Mouse (Mus musculus) limb, embryonic 10.5 days (tissue): ENCODE measurements around the gene Eif2b4. TPM values are rescaled to one million over a fixed set of nuclear protein-coding genes. Genes with fewer than 3 reads are reported as not detected.

Experiments
- DNase-seq: peaks from one replicate; pipeline ENCODE4 v3.0.0-alpha.2; 2017; ENCODE audit warnings: low spot score
- H3K27ac ChIP-seq: fragments of 300-500 bp; sonication (generic); 2 replicates; pipeline ENCODE4 v1.5.1; 2016; ENCODE audit warnings: mild to moderate bottlenecking
- H3K27me3 ChIP-seq: fragments of 300-500 bp; sonication (generic); 2 replicates; pipeline ENCODE4 v1.6.1; 2016; ENCODE audit warnings: low read depth, mild to moderate bottlenecking; ENCODE audit not compliant: poor library complexity, severe bottlenecking
- H3K36me3 ChIP-seq: fragments of 300-500 bp; sonication (generic); 2 replicates; pipeline ENCODE4 v1.6.1; 2016; ENCODE audit warnings: mild to moderate bottlenecking, moderate library complexity
- H3K4me1 ChIP-seq: fragments of 300-500 bp; sonication (generic); 2 replicates; pipeline ENCODE4 v1.6.1; 2016
- H3K4me3 ChIP-seq: fragments of 300-500 bp; sonication (generic); 2 replicates; pipeline ENCODE4 v1.5.1; 2016; ENCODE audit warnings: mild to moderate bottlenecking, moderate library complexity
- H3K9me3 ChIP-seq: fragments of 300-500 bp; sonication (generic); replicated peaks from 2 replicates; pipeline ENCODE4 v1.6.1; 2016; ENCODE audit warnings: mild to moderate bottlenecking
- whole genome bisulfite sequencing: fragments of 180-500 bp; shearing (Covaris S2); methylation state at CpG from one replicate; pipeline ENCODE4 v1.1.7; 2016; 5-methylcytosine and 5-hydroxymethylcytosine counted together
- polyA plus RNA-seq: library from polyadenylated mRNA; unstranded; fragments of >200 nt; fragmentation: Nextera tagmentation; extraction: Ambion mirVana; gene quantifications from 2 replicates; pipeline ENCODE4 v1.2.1, GENCODE M21; 2016

Eif2b4 gene
- polyA plus RNA-seq, 1 experiment from 2014 or later, result 85.7 TPM

- H3K4me3 ChIP-seq, result peak overlapping the region; percentile 92
- peaks cover 9% of the 10 kb centered on the region for H3K4me1 ChIP-seq
- peak; percentile 59 for DNase-seq
Measured at GRCm38 (mm10) chr5:31179301-31179765, 13.9 kb downstream of the Eif2b4 start.

GRCm38 (mm10) chr5:31168630-31169029 lies 24.6 kb downstream of the Eif2b4 start:
- 93% methylated on average over 4 of the region's 4 CpGs for WGBS
- H3K9me3 ChIP-seq, result no peaks in the 10 kb centered on the region
- peaks cover 97% of the 10 kb centered on the region for H3K36me3 ChIP-seq
- H3K27ac ChIP-seq, result no peak overlapping the region
- H3K4me3 ChIP-seq, result no peak overlapping the region
- DNase-seq, result no peak
- no peaks in the 10 kb centered on the region for H3K27me3 ChIP-seq
- H3K4me1 ChIP-seq, result no peaks in the 10 kb centered on the region

More at GRCm38 (mm10) chr5:31179301-31179765, 13.9 kb downstream of the Eif2b4 start:
- no peaks in the 10 kb centered on the region for H3K9me3 ChIP-seq
- H3K27me3 ChIP-seq, result no peaks in the 10 kb centered on the region
- under 1% methylated on average over 25 of the region's 25 CpGs for WGBS
- H3K36me3 ChIP-seq, result peaks cover 33% of the 10 kb centered on the region
- H3K27ac ChIP-seq, result peak overlapping the region; percentile 92

GRCm38 (mm10) chr5:31164878-31165277 lies 28.4 kb downstream of the Eif2b4 start:
- Histone ChIP-seq H3K4me3 (no peak overlapping the region), H3K4me1 (no peaks in the 10 kb centered on the region), H3K27me3 (no peaks in the 10 kb centered on the region), H3K27ac (no peak overlapping the region), H3K9me3 (no peaks in the 10 kb centered on the region), H3K36me3 (peaks cover 100% of the 10 kb centered on the region)
- 90% methylated on average over 1 of the region's 1 CpGs for WGBS
- DNase-seq, result no peak

DNA sequence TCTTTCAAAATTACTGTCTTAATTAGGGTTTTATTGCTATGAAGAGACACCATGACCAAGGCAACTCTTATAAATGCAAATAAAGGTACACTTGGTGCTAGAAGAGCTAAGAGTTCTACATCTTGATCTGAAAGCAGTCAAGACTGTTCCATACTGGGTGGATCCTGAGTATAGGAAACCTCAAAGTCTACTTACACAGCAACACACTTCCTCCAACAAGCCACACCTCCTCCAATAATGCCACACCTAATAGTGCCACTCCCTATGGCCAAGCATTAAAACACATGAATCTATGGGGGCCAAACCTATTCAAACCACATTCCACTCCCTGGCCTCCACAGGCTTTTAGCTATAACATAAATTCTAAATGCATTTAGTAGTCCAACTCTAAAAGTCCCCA lies 30.8 kb downstream of the Eif2b4 start:
- peaks cover 100% of the 10 kb centered on the region for H3K36me3 ChIP-seq
- no peaks in the 10 kb centered on the region for H3K27me3 ChIP-seq
- H3K9me3 ChIP-seq, result no peaks in the 10 kb centered on the region
- H3K4me1 ChIP-seq, result no peaks in the 10 kb centered on the region
- no peak overlapping the region for H3K27ac ChIP-seq
- no peak overlapping the region for H3K4me3 ChIP-seq
- DNase-seq, result no peak

- Histone ChIP-seq H3K36me3 (peaks cover 54% of the 10 kb centered on the region), H3K4me1 (peaks cover 13% of the 10 kb centered on the region), H3K27ac (peak within 1 kb of the TSS; percentile 86), H3K9me3 (no peaks in the 10 kb centered on the region), H3K27me3 (no peaks in the 10 kb centered on the region), H3K4me3 (peak within 1 kb of the TSS; percentile 68)
- under 1% methylated on average over 19 of the region's 19 CpGs for WGBS
- DNase-seq, result peak; percentile 87
Measured at GRCm38 (mm10) chr5:31154152-31154553, 39.1 kb downstream of the Eif2b4 start, which contains the start of gene Mpv17. TSS of gene Mpv17 (minus strand) at chr5:31154251.

- Histone ChIP-seq H3K27ac (peak overlapping the region; percentile 86), H3K36me3 (peaks cover 52% of the 10 kb centered on the region), H3K27me3 (no peaks in the 10 kb centered on the region), H3K4me3 (peak overlapping the region; percentile 68), H3K9me3 (no peaks in the 10 kb centered on the region), H3K4me1 (peaks cover 13% of the 10 kb centered on the region)
- WGBS, result 41% methylated on average over 6 of the region's 6 CpGs
- no peak for DNase-seq
Measured at GRCm38 (mm10) chr5:31153516-31154151, 39.6 kb downstream of the Eif2b4 start.

GRCm38 (mm10) chr5:31151746-31152145 lies 41.5 kb downstream of the Eif2b4 start:
- H3K4me3 ChIP-seq, result no peak overlapping the region
- H3K4me1 ChIP-seq, result peaks cover 13% of the 10 kb centered on the region
- H3K9me3 ChIP-seq, result no peaks in the 10 kb centered on the region
- peaks cover 37% of the 10 kb centered on the region for H3K36me3 ChIP-seq
- DNase-seq, result no peak
- H3K27me3 ChIP-seq, result no peaks in the 10 kb centered on the region
- no peak overlapping the region for H3K27ac ChIP-seq
- 88% methylated on average over 3 of the region's 3 CpGs for WGBS

GRCm38 (mm10) chr5:31149781-31150180 lies 43.4 kb downstream of the Eif2b4 start:
- peaks cover 35% of the 10 kb centered on the region for H3K36me3 ChIP-seq
- WGBS, result 86% methylated on average over 4 of the region's 4 CpGs
- H3K4me3 ChIP-seq, result no peak overlapping the region
- peaks cover 10% of the 10 kb centered on the region for H3K4me1 ChIP-seq
- DNase-seq, result no peak
- H3K9me3 ChIP-seq, result no peaks in the 10 kb centered on the region
- no peak overlapping the region for H3K27ac ChIP-seq
- no peaks in the 10 kb centered on the region for H3K27me3 ChIP-seq

DNA sequence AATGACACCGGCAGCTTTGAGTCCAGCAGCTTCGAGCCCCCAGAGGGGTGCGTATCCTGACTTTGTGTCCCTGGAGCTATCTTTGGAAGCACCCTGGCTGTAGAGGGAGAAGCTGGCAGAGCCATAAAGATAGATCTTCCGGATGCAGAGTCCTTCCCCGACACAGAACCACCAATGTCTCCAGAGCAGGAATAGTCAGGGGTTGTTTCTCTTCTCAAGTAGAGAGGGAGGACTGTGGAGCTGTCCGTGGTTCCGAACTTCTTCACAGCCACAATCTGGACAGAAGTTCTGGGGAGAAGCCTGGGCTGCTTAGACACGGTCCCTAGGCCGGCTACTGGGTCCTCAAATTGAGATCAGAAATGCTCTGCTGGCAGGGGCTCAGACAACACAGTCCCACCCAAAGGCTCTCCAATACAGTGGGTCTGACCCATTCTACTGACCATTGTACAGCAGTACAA lies 54.2 kb downstream of the Eif2b4 start:
- Histone ChIP-seq H3K36me3 (peaks cover 15% of the 10 kb centered on the region), H3K27me3 (peaks cover 65% of the 10 kb centered on the region), H3K4me1 (peaks cover 25% of the 10 kb centered on the region), H3K9me3 (no peaks in the 10 kb centered on the region), H3K27ac (no peak overlapping the region), H3K4me3 (no peak overlapping the region)
- WGBS, result 18% methylated on average over 9 of the region's 9 CpGs
- peak; percentile 58 for DNase-seq

DNA sequence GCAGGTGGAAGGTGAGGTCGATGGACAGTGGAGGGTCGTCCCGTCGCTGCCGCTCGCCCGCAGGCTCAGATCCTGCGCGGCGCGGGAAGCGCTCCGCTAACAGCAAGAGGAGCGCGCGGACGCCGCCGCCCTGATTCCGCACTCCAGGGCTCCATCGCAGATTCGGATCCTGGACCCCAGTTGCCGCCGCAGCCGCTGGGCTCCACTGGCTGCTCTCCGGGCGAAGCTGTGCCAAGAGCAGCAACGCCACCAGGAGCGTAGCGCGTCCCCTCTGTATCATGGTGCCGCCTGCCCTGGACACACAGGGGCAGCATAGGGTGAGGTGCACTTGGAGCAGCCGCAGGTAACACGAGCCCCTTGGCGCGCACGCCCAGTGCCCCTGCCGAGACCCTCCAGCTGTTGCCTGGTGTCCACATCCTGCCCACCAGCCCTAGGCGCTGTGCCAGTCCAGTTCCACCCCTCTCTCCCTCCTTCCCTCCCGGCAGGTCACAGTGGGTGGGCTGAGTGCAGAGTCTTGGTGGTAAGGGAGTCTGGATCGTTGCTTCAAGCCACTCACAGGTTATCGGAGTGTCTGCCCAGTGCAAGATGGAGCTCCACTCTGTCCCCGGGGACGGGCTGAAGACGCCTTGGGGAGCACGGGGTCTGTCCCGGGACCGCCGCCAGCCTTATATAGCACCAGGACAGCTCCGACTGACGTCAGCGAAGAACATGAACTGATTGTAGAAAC lies 54.8 kb downstream of the Eif2b4 start, which contains the start of gene Ucn:
Gene Ucn, minus strand, starts transcription at position 589 of the 727 bp plus-strand sequence.
- H3K4me3 ChIP-seq, result peak within 1 kb of the TSS; percentile 34
- H3K27ac ChIP-seq, result no peak within 1 kb of the TSS
- H3K27me3 ChIP-seq, result peaks cover 71% of the 10 kb centered on the region
- no peaks in the 10 kb centered on the region for H3K9me3 ChIP-seq
- H3K4me1 ChIP-seq, result peaks cover 25% of the 10 kb centered on the region
- DNase-seq, result peak; percentile 49
- 3% methylated on average over 52 of the region's 52 CpGs for WGBS
- H3K36me3 ChIP-seq, result peaks cover 11% of the 10 kb centered on the region

DNA sequence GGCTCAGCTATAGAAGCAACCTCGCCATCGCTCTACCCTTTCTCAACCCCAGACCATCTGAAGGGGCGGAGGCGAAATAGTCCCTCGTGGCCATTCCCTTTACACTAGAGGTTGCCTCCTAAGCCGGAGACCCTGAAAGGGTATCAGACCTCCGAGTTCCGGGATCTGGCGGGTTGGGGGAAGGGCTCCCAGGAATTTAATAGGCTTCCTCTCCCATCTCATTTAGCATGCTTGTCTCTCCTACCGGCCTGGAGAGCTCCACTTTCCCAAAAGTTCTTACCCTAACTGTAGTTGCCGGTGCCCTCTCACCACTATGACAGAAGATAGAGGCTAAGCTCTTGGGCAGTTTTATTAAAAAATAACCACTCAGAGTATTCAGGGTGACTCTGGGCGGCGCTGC lies 55.6 kb downstream of the Eif2b4 start:
- H3K4me3 ChIP-seq, result peak overlapping the region; percentile 34
- H3K36me3 ChIP-seq, result peaks cover 9% of the 10 kb centered on the region
- H3K4me1 ChIP-seq, result peaks cover 25% of the 10 kb centered on the region
- whole genome bisulfite sequencing, result 2% methylated on average over 13 of the region's 13 CpGs
- H3K27ac ChIP-seq, result no peak overlapping the region
- H3K9me3 ChIP-seq, result no peaks in the 10 kb centered on the region
- peak; percentile 39 for DNase-seq
- peaks cover 74% of the 10 kb centered on the region for H3K27me3 ChIP-seq
